Mouse (Mus musculus): Measurements from ENCODE around the gene Ercc1. TPM values are rescaled to one million over a fixed set of nuclear protein-coding genes. Genes with fewer than 3 reads are reported as not detected.

Ercc1 gene
- total RNA-seq, 1 experiment = 53.2 TPM

DNA sequence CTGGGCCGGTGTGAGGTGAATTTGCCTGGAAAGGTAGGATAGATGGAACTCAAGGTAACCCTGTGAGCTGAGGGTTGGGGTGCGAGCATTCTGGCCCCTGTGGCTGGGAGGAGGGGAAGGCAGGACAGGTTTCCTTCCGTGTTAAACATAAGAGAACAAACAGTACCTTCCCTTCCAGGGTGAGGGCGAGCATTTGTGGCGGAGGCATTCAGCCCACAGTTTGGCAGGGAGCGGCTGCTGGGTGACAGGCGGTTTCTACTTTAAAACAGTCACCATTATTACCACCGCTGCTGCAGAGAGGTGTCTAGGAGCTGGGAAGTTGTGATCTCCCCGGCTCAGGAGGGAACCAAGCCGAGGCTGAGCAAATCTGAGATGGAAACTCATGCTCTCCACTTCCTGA is 7.5 kb upstream of the Ercc1 start:
- Histone ChIP-seq H3K9me3 (ENCODE audit: control insufficient read depth, insufficient read depth, low read depth, low read length) (no peaks in the 10 kb centered on the region), H3K4me1 (ENCODE audit: control insufficient read depth in 2 of 2, insufficient read depth in 2 of 2, low read length in 2 of 2, poor library complexity in 1 of 2) (peaks cover 3 to 15% of the 10 kb centered on the region in 2 experiments; a peak in 2 of 4 replicates), H3K9ac (ENCODE audit: insufficient read depth, low read depth, low read length, poor library complexity, severe bottlenecking) (no peak overlapping the region), H3K4me3 (ENCODE audit: insufficient read depth in 1 of 2, low read depth in 1 of 2, low read length in 2 of 2, poor library complexity in 1 of 2, severe bottlenecking in 1 of 2) (no peak overlapping the region), H3K36me3 (ENCODE audit: control insufficient read depth, insufficient read depth, low read length, poor library complexity, severe bottlenecking) (no peaks in the 10 kb centered on the region), H3K27ac (ENCODE audit: insufficient read depth, low read depth, low read length, poor library complexity, severe bottlenecking) (no peak overlapping the region)
- DNase-seq (ENCODE audit: low read depth, low spot score) = no peak
- in situ Hi-C loops (cut with MboI; ENCODE audit: low sequenced_read_pairs in 2 of 2, unreplicated experiment in 2 of 2) = no loop called here
- TF ChIP-seq CHD2 (IDR thresholded peaks at IDR 0.05; ENCODE audit: low read depth, low read length) = no peak
- TF ChIP-seq HCFC1 (IDR thresholded peaks at IDR 0.05; ENCODE audit: borderline replicate concordance, insufficient read depth, low read length) = no peak
- TF ChIP-seq ZC3H11A (IDR thresholded peaks at IDR 0.05; ENCODE audit: borderline replicate concordance, low read depth, low read length) = no peak
- no peak for TF ChIP-seq ZNF384 (IDR thresholded peaks at IDR 0.05; ENCODE audit: low read depth, low read length)
- TF ChIP-seq MAFK (IDR thresholded peaks at IDR 0.05; ENCODE audit: insufficient read depth, low read depth, low read length) = no peak

DNA sequence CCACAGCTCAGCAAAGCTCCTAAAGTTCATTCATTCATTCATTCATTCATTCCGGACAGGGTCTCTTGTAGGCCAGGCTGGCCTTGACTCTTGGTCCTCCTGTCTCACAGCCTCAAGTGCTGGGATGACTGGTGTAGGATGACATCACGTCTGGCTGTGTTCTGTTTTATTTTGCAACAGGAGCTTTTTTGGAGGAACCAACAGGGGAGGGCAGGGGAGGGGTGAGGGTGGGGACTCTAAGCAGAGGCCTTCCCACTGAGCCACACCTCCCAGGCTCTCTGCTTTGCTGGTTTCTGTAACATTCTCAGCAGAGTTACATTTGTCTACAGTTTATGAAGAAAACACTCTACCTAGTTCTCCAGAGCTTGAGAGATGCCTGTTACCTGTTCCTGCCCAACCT is 6.5 kb upstream of the Ercc1 start:
- Histone ChIP-seq H3K4me3 (ENCODE audit: insufficient read depth in 1 of 2, low read depth in 1 of 2, low read length in 2 of 2, poor library complexity in 1 of 2, severe bottlenecking in 1 of 2) (no peak overlapping the region), H3K9ac (ENCODE audit: insufficient read depth, low read depth, low read length, poor library complexity, severe bottlenecking) (no peak overlapping the region), H3K9me3 (ENCODE audit: control insufficient read depth, insufficient read depth, low read depth, low read length) (no peaks in the 10 kb centered on the region), H3K27ac (ENCODE audit: insufficient read depth, low read depth, low read length, poor library complexity, severe bottlenecking) (no peak overlapping the region), H3K36me3 (ENCODE audit: control insufficient read depth, insufficient read depth, low read length, poor library complexity, severe bottlenecking) (no peaks in the 10 kb centered on the region), H3K4me1 (ENCODE audit: control insufficient read depth in 2 of 2, insufficient read depth in 2 of 2, low read length in 2 of 2, poor library complexity in 1 of 2) (peaks cover 1 to 16% of the 10 kb centered on the region in 2 experiments; a peak in 2 of 4 replicates)
- TF ChIP-seq HCFC1 (IDR thresholded peaks at IDR 0.05; ENCODE audit: borderline replicate concordance, insufficient read depth, low read length) = no peak
- TF ChIP-seq MAFK (IDR thresholded peaks at IDR 0.05; ENCODE audit: insufficient read depth, low read depth, low read length) = no peak
- no peak for TF ChIP-seq CHD2 (IDR thresholded peaks at IDR 0.05; ENCODE audit: low read depth, low read length)
- TF ChIP-seq ZNF384 (IDR thresholded peaks at IDR 0.05; ENCODE audit: low read depth, low read length) = no peak
- no peak for TF ChIP-seq ZC3H11A (IDR thresholded peaks at IDR 0.05; ENCODE audit: borderline replicate concordance, low read depth, low read length)
- in situ Hi-C loops (cut with MboI; ENCODE audit: low sequenced_read_pairs in 2 of 2, unreplicated experiment in 2 of 2) = no loop called here
- no peak for DNase-seq (ENCODE audit: low read depth, low spot score)

DNA sequence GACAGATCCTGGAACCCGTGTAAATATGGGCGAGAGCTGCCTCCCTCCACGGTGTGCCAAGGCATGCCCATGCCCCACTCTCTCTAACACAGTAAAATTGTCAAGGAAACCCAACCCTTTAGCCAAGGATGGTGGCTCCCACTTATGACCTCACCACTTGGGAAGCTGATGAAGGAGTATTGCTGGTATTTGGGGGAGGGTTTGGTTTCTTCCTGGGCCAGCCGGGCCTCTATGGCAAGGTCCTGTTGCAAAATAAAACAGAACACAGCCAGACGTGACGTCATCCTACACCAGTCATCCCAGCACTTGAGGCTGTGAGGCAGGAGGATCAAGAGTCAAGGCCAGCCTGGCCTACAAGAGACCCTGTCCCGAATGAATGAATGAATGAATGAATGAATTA is 6.0 kb upstream of the Ercc1 start:
- no peak for DNase-seq (ENCODE audit: low read depth, low spot score)
- Histone ChIP-seq H3K9ac (ENCODE audit: insufficient read depth, low read depth, low read length, poor library complexity, severe bottlenecking) (no peak overlapping the region), H3K9me3 (ENCODE audit: control insufficient read depth, insufficient read depth, low read depth, low read length) (no peaks in the 10 kb centered on the region), H3K4me1 (ENCODE audit: control insufficient read depth in 2 of 2, insufficient read depth in 2 of 2, low read length in 2 of 2, poor library complexity in 1 of 2) (peaks cover 1 to 16% of the 10 kb centered on the region in 2 experiments; a peak in 2 of 4 replicates), H3K36me3 (ENCODE audit: control insufficient read depth, insufficient read depth, low read length, poor library complexity, severe bottlenecking) (no peaks in the 10 kb centered on the region), H3K27ac (ENCODE audit: insufficient read depth, low read depth, low read length, poor library complexity, severe bottlenecking) (no peak overlapping the region), H3K4me3 (ENCODE audit: insufficient read depth in 1 of 2, low read depth in 1 of 2, low read length in 2 of 2, poor library complexity in 1 of 2, severe bottlenecking in 1 of 2) (no peak overlapping the region)
- in situ Hi-C loops (cut with MboI; ENCODE audit: low sequenced_read_pairs in 2 of 2, unreplicated experiment in 2 of 2) = no loop called here
- TF ChIP-seq ZNF384 (IDR thresholded peaks at IDR 0.05; ENCODE audit: low read depth, low read length) (no peak), MAFK (IDR thresholded peaks at IDR 0.05; ENCODE audit: insufficient read depth, low read depth, low read length) (no peak), CHD2 (IDR thresholded peaks at IDR 0.05; ENCODE audit: low read depth, low read length) (no peak), ZC3H11A (IDR thresholded peaks at IDR 0.05; ENCODE audit: borderline replicate concordance, low read depth, low read length) (no peak), HCFC1 (IDR thresholded peaks at IDR 0.05; ENCODE audit: borderline replicate concordance, insufficient read depth, low read length) (no peak)

DNA sequence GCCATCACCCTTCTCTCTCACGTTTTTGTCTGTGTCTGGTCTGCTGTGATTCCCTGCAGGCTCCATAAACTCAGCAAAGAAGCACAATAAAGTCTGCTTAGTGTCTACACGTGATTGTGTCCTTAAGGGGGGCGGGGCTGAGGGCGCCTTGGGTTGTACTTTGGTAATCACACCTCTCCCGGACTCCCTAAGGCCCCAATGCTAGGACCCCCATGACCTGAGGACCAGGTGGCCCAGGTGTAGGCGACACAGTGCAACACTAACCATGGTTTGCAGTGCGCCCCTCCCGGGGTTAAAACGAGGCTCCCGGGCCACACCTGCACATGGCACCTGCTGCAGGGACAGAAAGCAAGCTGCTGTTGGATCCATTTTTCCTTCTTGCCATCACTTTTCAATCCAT is 3.3 kb upstream of the Ercc1 start:
- H3K9me3 ChIP-seq (ENCODE audit: control insufficient read depth, insufficient read depth, low read depth, low read length) = no peaks in the 10 kb centered on the region

More for the DNA sequence above, 3.3 kb upstream of the Ercc1 start:
- in situ Hi-C loops (cut with MboI; ENCODE audit: low sequenced_read_pairs in 2 of 2, unreplicated experiment in 2 of 2) = no loop called here
- no peaks in the 10 kb centered on the region for H3K36me3 ChIP-seq (ENCODE audit: control insufficient read depth, insufficient read depth, low read length, poor library complexity, severe bottlenecking)
- H3K4me3 ChIP-seq (ENCODE audit: insufficient read depth in 1 of 2, low read depth in 1 of 2, low read length in 2 of 2, poor library complexity in 1 of 2, severe bottlenecking in 1 of 2) = no peak overlapping the region
- no peak for TF ChIP-seq MAFK (IDR thresholded peaks at IDR 0.05; ENCODE audit: insufficient read depth, low read depth, low read length)
- no peak for TF ChIP-seq ZNF384 (IDR thresholded peaks at IDR 0.05; ENCODE audit: low read depth, low read length)
- no peak for TF ChIP-seq CHD2 (IDR thresholded peaks at IDR 0.05; ENCODE audit: low read depth, low read length)
- no peak for TF ChIP-seq ZC3H11A (IDR thresholded peaks at IDR 0.05; ENCODE audit: borderline replicate concordance, low read depth, low read length)
- no peak for TF ChIP-seq HCFC1 (IDR thresholded peaks at IDR 0.05; ENCODE audit: borderline replicate concordance, insufficient read depth, low read length)
- no peak overlapping the region for H3K27ac ChIP-seq (ENCODE audit: insufficient read depth, low read depth, low read length, poor library complexity, severe bottlenecking)
- DNase-seq (ENCODE audit: low read depth, low spot score) = no peak
- H3K4me1 ChIP-seq (ENCODE audit: control insufficient read depth in 2 of 2, insufficient read depth in 2 of 2, low read length in 2 of 2, poor library complexity in 1 of 2) = peaks cover 4 to 19% of the 10 kb centered on the region in 2 experiments; a peak in 3 of 4 replicates
- H3K9ac ChIP-seq (ENCODE audit: insufficient read depth, low read depth, low read length, poor library complexity, severe bottlenecking) = no peak overlapping the region
